Mouse (Mus musculus) testis, adult 2 months (tissue): ENCODE data around the gene Prss38. TPM values are rescaled to one million over a fixed set of nuclear protein-coding genes. Genes with fewer than 3 reads are reported as not detected.

Source experiments
- H3K27ac ChIP-seq: fragments of 200-500 bp; 2 replicates; pipeline ENCODE4 v1.5.1; 2012; ENCODE audit warnings: low read depth, low read length; ENCODE audit not compliant: control insufficient read depth, insufficient read depth
- H3K27me3 ChIP-seq: fragments of 200-500 bp; 2 replicates; pipeline ENCODE4 v1.6.1; 2012; ENCODE audit warnings: mild to moderate bottlenecking, low read length, moderate library complexity; ENCODE audit not compliant: control insufficient read depth, insufficient read depth
- H3K36me3 ChIP-seq: fragments of 200-500 bp; 2 replicates; pipeline ENCODE4 v1.6.1; 2012; ENCODE audit warnings: mild to moderate bottlenecking, low read length; ENCODE audit not compliant: control insufficient read depth, insufficient read depth
- H3K4me1 ChIP-seq: fragments of 200-500 bp; 2 replicates; pipeline ENCODE4 v1.6.1; 2012; ENCODE audit warnings: low read length; ENCODE audit not compliant: control insufficient read depth, insufficient read depth
- H3K4me3 ChIP-seq: fragments of 200-500 bp; 2 replicates; pipeline ENCODE4 v1.5.1; 2012; ENCODE audit warnings: low read depth, mild to moderate bottlenecking, low read length, moderate library complexity, mixed read lengths; ENCODE audit not compliant: control insufficient read depth
- CTCF ChIP-seq: fragments of 200-500 bp; IDR thresholded peaks from 2 replicates; pipeline ENCODE4 v1.5.1; 2012; ENCODE audit warnings: low read depth, mild to moderate bottlenecking, inconsistent platforms, low read length, moderate library complexity; ENCODE audit not compliant: control insufficient read depth, insufficient read depth, insufficient replicate concordance
- POLR2A ChIP-seq: fragments of 200-500 bp; IDR thresholded peaks from 2 replicates; pipeline ENCODE4 v1.6.1; 2012; ENCODE audit warnings: low read depth, mild to moderate bottlenecking, inconsistent platforms, low read length, moderate library complexity; ENCODE audit not compliant: control insufficient read depth
- polyA plus RNA-seq: library from polyadenylated mRNA; depleted of rRNA; stranded (reverse); fragments of >200 nt; gene quantifications from 2 replicates; pipeline ENCODE4 v1.2.3, GENCODE M21; 2012

The Prss38 gene
- polyA plus RNA-seq, 1 experiment: 12.7 TPM

- H3K27ac ChIP-seq: no peak overlapping the region
- no peaks in the 10 kb centered on the region for H3K4me1 ChIP-seq
- H3K27me3 ChIP-seq: no peaks in the 10 kb centered on the region
- H3K36me3 ChIP-seq: no peaks in the 10 kb centered on the region
- TF ChIP-seq CTCF (no peak), POLR2A (no peak)
- H3K4me3 ChIP-seq: no peak overlapping the region
Observed at GRCm38 (mm10) chr11:59390470-59390869, 15.0 kb upstream of the Prss38 start.

GRCm38 (mm10) chr11:59389617-59390016 is 14.2 kb upstream of the Prss38 start:
- H3K4me1 ChIP-seq: no peaks in the 10 kb centered on the region
- no peak for TF ChIP-seq POLR2A
- no peak for TF ChIP-seq CTCF
- H3K36me3 ChIP-seq: no peaks in the 10 kb centered on the region
- H3K4me3 ChIP-seq: no peak overlapping the region
- H3K27me3 ChIP-seq: no peaks in the 10 kb centered on the region
- H3K27ac ChIP-seq: no peak overlapping the region

- TF ChIP-seq POLR2A (no peak), CTCF (no peak)
- H3K27ac ChIP-seq: no peak overlapping the region
- no peaks in the 10 kb centered on the region for H3K36me3 ChIP-seq
- no peak overlapping the region for H3K4me3 ChIP-seq
- no peaks in the 10 kb centered on the region; the same call in 1 of the 2 replicates for H3K4me1 ChIP-seq
- no peaks in the 10 kb centered on the region for H3K27me3 ChIP-seq
Observed at GRCm38 (mm10) chr11:59388806-59389205, 13.3 kb upstream of the Prss38 start.

GRCm38 (mm10) chr11:59387471-59387870 is 12.0 kb upstream of the Prss38 start:
- Histone ChIP-seq H3K4me1 (no peaks in the 10 kb centered on the region; the same call in 1 of the 2 replicates), H3K27me3 (no peaks in the 10 kb centered on the region), H3K36me3 (no peaks in the 10 kb centered on the region), H3K4me3 (no peak overlapping the region), H3K27ac (no peak overlapping the region)
- TF ChIP-seq POLR2A (no peak), CTCF (no peak)

GRCm38 (mm10) chr11:59385123-59385522 is 9.7 kb upstream of the Prss38 start:
- H3K4me1 ChIP-seq: no peaks in the 10 kb centered on the region; the same call in 1 of the 2 replicates
- H3K36me3 ChIP-seq: no peaks in the 10 kb centered on the region
- no peak overlapping the region for H3K27ac ChIP-seq
- H3K4me3 ChIP-seq: no peak overlapping the region
- no peaks in the 10 kb centered on the region for H3K27me3 ChIP-seq
- TF ChIP-seq POLR2A: no peak
- no peak for TF ChIP-seq CTCF

- no peak overlapping the region for H3K4me3 ChIP-seq
- H3K36me3 ChIP-seq: no peaks in the 10 kb centered on the region
- H3K27ac ChIP-seq: no peak overlapping the region
- H3K27me3 ChIP-seq: no peaks in the 10 kb centered on the region
- no peak for TF ChIP-seq CTCF
- TF ChIP-seq POLR2A: no peak
- no peaks in the 10 kb centered on the region; the same call in 1 of the 2 replicates for H3K4me1 ChIP-seq
Observed at GRCm38 (mm10) chr11:59384441-59384959, 9.0 kb upstream of the Prss38 start.

GRCm38 (mm10) chr11:59379547-59379946 is 4.1 kb upstream of the Prss38 start:
- H3K27ac ChIP-seq: no peak overlapping the region

More at GRCm38 (mm10) chr11:59379547-59379946, 4.1 kb upstream of the Prss38 start:
- Histone ChIP-seq H3K4me3 (no peak overlapping the region), H3K36me3 (no peaks in the 10 kb centered on the region), H3K4me1 (peaks cover 5% of the 10 kb centered on the region; the same call in 1 of the 2 replicates), H3K27me3 (no peaks in the 10 kb centered on the region)
- TF ChIP-seq POLR2A (no peak), CTCF (no peak)
